Mouse (Mus musculus): ENCODE measurements around the gene Traf3ip2.

Traf3ip2 gene

DNA sequence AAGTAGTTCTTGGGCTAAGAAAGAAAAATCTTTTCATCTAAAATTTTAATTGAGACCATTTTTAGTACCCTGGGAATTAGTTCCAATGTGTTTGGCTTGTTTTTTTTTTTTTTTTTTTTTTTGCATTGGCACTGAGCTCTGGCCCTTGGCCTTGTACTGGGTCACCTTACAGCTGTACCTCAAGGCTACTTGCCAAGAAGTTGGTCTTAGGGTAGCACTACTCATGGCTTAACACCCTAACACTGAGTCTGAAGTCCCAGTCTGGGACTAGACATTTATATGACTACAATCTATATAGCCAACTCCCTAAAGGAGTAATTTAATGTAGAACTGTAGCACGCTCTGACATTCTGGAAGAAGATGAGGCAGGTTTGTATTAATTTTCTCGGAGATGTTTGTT, 69.8 kb downstream of the Traf3ip2 start:
- DNase-seq = no peak

DNA sequence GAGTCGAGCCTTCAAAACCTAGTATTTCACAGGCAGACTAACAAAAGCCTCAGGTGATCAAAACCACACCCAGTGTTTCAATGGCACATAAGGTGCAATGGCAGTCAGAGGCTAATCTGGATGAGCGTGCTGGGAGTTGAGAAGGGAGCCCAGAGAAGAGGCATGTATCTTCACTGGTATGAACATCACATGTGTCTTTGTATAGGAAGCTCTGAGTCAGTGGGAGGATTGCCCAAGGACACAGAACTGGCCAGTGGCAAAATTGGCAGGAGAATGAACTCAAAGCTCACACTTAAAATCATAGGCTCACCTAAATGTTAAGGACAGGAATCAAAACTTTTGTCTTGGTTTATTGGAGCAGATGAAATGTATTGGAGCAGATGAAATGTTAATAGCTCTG, 70.7 kb downstream of the Traf3ip2 start:
- no peak for DNase-seq

- no peak for DNase-seq
These were observed 74.1 kb downstream of the Traf3ip2 start for GRCm38 (mm10) chr10:39686811-39687210.

- DNase-seq = peak; percentile 34
These were observed 75.1 kb downstream of the Traf3ip2 start for GRCm38 (mm10) chr10:39687851-39688250.

DNA sequence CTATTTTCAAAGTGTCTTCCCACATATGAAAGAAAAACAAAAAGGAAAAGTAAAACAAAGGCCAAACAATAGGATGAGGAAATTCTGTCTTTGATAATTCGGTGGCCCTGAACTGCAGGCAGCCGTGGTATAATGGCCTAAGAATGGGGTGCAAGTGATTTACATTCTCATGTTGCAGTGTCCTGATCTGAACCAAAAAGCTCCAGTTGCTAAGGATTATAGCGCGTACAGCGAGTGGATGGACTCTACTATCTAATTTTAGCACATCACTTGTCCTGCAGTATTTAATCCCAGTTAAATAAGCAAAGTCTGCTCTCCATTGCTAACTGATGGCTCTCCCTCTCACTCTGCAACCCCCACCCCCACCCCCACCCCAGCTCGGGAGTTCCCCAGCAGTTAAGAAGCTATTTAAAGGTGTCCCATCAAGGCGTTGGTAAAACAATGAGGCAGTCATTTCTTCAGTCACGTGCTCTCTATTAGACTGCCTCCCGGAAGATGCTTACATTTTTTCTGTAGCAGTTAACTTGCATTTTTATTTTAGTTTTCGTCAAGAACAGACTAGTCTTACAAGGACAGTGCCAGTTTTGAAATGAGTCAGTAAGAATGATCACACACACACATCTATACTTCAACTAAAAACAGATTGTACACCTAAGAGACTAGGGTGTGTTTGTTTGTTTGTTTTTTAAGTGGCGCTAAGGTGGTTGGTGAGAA, 78.8 kb downstream of the Traf3ip2 start:
- DNase-seq = no peak

GRCm38 (mm10) chr10:39692152-39692551, 79.4 kb downstream of the Traf3ip2 start:
- no peak for DNase-seq
